Mouse (Mus musculus) heart, adult 10 weeks (tissue): ENCODE results near the gene Slco1a5. TPM values are rescaled to one million over a fixed set of nuclear protein-coding genes. Genes with fewer than 3 reads are reported as not detected.

ENCODE experiments used
- polyA plus RNA-seq: library from polyadenylated mRNA; stranded (reverse); fragments of 350-450 nt; fragmentation: Illumina TruSeq; extraction: RNeasy Lipid Tissue Mini Kit (QIAGEN cat#74804); gene quantifications from one replicate; pipeline ENCODE4 v1.2.3, GENCODE M21; 2014; ENCODE audit warnings: low read depth, low replicate concordance

Slco1a5 gene
- not detected for polyA plus RNA-seq

DNA sequence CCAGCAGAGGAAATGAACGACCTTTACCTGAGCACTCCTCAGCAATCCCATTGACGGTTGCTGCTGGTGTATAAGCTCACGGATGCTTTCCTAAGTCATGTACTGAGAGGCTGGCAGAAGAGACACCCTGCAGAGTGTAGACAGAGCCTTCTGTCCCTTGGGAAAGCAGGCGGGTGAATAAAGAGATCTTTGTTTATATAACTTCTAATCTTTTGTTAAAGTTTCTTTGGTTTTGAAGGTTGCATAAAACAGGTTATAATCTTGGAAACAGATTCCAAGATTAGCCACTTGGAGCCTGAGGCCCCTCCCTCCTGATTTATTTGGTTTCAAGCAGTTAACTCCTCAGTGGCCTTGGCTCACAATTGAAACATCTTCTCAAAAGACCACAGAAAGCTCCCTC is at the start of gene Slco1a5:
Gene Slco1a5, minus strand, starts transcription at position 101 of the 400 bp plus-strand sequence.

DNA sequence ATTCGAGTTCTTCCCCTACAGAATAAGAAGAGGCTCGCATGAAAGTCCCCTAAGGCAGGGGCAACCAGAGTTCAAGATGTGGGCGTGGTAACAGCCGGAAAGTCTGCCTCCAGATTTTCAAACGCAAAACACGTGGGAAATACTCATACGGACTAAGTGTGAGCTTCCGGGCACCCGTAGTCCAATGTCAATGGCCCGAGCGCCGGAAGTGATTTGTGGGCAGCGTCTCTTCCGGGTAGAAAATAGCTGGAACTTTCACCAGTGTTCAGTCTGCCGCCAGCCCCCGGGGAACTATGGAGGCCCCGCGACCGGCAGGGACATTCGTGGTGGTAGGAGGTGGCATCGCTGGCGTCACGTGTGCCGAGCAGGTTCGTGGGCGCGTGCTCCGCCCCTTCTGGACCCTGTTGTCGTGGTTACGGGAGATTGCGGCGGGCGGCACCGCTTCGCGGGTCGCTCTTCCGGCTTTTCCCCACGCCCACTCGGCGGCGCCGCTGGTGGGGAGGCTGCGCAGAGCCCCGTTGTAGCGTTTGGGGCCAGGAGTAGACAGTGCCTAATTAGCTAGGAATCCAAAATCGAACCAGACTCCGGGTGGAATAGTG is 22.8 kb upstream of the Slco1a5 start, which contains the start of gene Pyroxd1:
Gene Pyroxd1, plus strand, starts transcription at position 215 of the 599 bp plus-strand sequence.

DNA sequence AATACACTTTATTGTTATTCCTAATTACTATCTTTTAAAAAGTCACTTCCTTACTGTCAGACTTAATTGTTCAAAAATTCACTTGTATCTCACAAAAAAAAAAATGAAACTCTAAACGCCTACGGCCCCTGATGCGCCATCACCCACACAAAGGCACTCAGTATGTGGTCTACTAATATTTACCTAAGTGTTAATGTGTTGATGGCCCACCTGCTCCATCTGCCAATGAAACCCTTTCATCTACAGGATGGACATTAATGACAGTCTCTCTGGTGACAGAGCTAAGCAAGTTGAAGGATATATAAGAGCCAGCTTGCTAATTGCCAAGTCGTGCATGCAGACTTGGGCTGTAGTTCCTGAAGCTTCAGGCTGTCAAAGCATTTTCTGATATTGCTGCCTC is 24.7 kb downstream of the Slco1a5 start, which contains the start of gene Iapp:
Gene Iapp, plus strand, starts transcription at position 326 of the 400 bp plus-strand sequence.

GRCm38 (mm10) chr6:142208421-142208820 is 114.4 kb downstream of the Slco1a5 start, which contains the start of gene Slco1a6:
TSS of gene Slco1a6 (minus strand) at chr6:142208521.

Other genes with a start within 250 kb of the Slco1a5 start
- not detected for gene Slco1a6, start 114.5 kb downstream of the Slco1a5 start, polyA plus RNA-seq
- gene Iapp, start 24.6 kb downstream of the Slco1a5 start, polyA plus RNA-seq = not detected
- gene Pyroxd1, start 22.7 kb upstream of the Slco1a5 start, polyA plus RNA-seq = 10.7 TPM
- gene Recql, start 64.1 kb upstream of the Slco1a5 start, polyA plus RNA-seq = 8.8 TPM
- 14.0 TPM for gene Golt1b, start 64.2 kb upstream of the Slco1a5 start, polyA plus RNA-seq
- not detected for gene Spx, start 90.5 kb upstream of the Slco1a5 start, polyA plus RNA-seq
- 0.16 TPM for gene Gys2, start 150.1 kb upstream of the Slco1a5 start, polyA plus RNA-seq
- gene Ldhb, start 185.0 kb upstream of the Slco1a5 start, polyA plus RNA-seq = 2,854 TPM
- gene Kcnj8, start 248.6 kb upstream of the Slco1a5 start, polyA plus RNA-seq = 30.0 TPM